Mouse (Mus musculus): ENCODE results near the gene Gm13762.
"Not testable (repeated sequence)": the region's sequence is repeated elsewhere in the genome, so short reads cannot be mapped to it uniquely, and the experiment has no call there.

The Gm13762 gene

DNA sequence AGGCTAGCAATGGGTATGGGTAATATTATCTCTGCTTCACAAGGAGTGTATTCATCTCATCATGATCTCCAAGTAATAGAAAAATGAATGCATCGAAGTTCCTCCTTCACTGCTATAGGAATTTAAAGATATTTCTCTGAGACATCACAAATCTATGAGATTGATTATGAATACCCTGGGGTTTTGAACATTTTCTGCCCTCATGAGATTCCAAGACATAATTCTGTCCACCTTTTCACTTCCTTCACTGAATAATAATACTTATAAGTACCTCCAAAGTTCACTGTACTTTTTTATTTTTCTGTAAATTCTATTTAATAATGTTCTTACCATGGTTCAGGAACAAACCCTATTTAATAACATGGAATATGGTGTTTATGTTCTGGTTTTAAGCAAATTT, at the start of gene Gm13762:
TSS of gene Gm13762 (minus strand) at position 101 of the 400 bp plus-strand sequence.
- no peak for DNase-seq (ENCODE audit: low spot score)

DNA sequence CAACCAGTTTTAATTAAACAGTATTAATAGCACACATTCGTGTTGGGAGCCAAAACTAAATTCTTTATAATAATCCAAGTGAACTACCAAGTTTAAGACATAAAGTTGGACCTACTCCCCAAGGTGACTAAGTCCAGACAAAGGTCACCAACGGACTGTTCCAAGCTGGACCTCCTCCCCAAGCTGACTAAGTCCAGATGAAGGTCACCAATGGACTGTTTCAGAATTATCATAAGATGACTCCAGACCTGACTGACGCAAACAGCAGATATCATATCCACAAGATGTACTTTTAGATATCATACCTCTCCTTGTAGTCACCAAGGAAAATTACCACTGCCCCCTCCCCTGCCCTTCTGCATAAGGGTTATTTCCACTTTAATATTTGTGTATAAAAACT, 41.4 kb upstream of the Gm13762 start:
- DNase-seq (ENCODE audit: low spot score): not testable (repeated sequence)

DNA sequence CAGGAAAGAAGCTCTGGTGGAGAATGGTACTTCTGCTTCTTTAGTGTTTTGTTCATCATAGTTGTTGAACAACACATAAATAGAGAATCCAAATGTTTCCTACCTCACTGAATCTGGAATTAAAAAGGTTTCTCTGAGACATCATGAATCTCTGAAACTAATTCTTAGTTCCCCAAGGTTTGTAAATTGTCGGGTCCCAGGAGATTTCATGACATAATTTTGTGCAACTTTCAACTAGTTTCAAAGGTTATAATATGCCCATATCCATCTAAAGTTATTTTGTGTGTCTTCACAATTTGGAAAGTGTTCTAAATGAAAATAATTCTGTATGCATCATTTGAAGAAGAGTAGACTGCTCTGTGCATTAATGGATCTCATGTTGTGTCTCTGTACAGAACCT, 38.2 kb upstream of the Gm13762 start, which contains the start of gene Olfr1216:
TSS of gene Olfr1216 (minus strand) at position 101 of the 400 bp plus-strand sequence.
- DNase-seq (ENCODE audit: low spot score): no peak

DNA sequence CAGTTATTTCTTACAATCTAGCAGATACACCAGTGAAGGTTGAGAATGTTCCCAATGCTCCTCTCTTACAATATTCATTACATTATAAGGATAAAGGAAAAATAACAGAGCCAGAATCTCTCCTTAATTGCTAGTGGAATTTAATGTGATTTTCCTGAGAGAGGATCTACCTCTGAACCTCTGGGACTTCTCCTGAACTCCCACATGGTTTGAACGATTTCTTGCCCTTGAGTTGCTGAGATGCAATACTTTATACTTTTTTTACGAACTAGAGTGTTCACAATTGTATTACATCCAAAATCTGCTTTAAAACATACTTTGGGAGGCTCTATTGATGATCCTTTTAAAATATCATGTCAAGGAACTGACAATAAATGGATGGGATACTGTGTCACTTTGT, 26.8 kb upstream of the Gm13762 start, which contains the start of gene Olfr1215:
TSS of gene Olfr1215 (minus strand) at position 101 of the 400 bp plus-strand sequence.
- DNase-seq (ENCODE audit: low spot score): no peak

DNA sequence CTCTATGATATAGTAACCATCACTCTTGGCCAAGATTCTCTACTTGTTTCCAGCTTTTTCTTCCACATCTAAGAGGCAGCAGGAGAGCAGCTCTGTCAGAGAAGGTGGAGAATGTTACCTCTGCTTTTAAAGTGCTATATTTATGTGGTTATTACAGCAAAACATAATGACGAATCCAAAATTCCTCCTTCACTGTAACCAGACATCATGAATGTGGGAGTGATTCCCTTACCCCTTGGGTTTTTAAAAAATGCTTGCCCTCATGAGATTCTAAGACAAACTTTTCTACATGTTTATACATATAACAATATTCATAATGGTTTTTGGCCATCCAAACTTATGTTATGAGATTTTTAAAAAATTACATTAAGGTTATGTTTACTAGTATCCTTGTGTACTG, 12.5 kb upstream of the Gm13762 start, which contains the start of gene Olfr1214:
TSS of gene Olfr1214 (minus strand) at position 101 of the 400 bp plus-strand sequence.
- DNase-seq (ENCODE audit: low spot score): no peak

DNA sequence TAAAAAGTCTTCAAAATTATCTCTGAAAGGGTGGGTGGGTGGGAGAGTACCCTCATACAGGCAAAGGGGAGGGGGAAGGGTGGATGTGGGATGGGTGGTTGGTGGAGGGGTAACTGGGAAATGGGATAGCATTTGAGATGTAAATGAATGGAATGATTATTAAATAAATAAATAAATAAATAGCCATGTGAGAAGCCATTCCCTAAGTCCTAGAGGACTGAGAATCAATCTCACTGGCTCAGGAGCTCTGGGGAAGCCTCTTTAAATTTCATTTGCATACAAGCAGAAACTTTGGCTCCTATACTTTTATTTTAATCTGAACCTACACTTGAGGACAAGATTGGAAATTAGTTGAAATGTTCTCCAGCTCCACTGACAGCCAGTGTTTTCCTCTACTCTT, 26.4 kb downstream of the Gm13762 start, which contains the start of gene Olfr1212:
TSS of gene Olfr1212 (plus strand) at position 301 of the 400 bp plus-strand sequence.
- DNase-seq (ENCODE audit: low spot score): no peak

DNA sequence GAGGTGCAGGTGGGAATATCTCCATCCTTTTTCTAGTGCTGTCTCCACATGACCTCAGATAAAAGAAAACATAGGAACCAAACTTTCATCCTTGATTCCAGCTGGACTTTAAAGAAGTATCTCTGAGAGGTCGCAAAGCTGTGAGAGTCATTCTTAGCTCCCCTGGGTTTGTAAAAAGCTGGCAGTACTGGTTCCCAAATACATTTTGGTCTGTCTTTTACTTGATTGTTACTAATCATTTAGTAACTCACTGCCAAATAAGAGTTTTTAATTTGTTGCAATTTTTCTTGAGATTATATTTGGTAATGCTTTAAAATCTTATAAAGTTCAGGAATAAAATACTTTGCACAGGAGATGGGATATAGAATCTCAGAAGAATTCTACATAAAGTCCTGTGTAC, 42.1 kb downstream of the Gm13762 start, which contains the start of gene Olfr1211:
TSS of gene Olfr1211 (minus strand) at position 101 of the 400 bp plus-strand sequence.
- no peak for DNase-seq (ENCODE audit: low spot score)

Data from left cerebral cortex, adult 11 months (tissue).